Mouse (Mus musculus): ENCODE data around the gene Sez6l.

The Sez6l gene

DNA sequence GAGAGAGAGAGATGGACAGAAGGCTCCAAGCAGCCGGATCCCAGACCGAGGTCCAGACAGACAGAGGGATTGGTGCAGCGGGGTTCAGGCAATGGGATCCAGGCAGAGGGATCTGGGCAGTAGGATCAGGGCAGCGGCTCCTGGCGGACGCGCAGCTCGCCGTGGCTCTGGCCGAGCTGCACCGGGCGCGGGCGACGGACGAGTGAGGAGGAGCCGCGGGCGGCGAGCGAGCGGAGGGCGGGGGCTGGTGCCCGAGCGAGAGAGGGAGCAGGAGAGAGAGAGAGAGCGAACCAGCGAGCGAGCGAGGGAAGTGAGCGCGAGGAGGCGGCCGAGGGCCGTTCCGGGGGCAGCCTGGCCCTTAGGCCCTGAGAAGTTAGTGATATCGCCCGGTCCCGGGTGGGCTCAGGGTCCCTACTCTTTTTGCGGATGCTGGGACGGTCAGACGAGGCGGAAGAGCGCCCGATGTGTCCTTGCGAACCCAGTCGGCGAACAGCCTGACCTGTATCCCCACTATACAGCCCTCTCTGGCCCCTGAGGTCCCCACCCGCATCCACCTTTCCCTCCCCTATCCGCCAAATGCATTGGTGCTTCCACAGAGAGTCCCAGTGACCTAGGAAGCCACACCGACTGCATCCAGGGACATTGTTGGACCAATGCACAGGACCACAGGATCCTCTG lies at the start of gene Sez6l:
Gene Sez6l, minus strand, starts transcription at position 193 of the 678 bp plus-strand sequence.
- DNase-seq (ENCODE audit: low spot score), result peak; percentile 39

GRCm38 (mm10) chr5:112625555-112626160 lies 48.7 kb upstream of the Sez6l start:
- DNase-seq (ENCODE audit: low spot score), result no peak

DNA sequence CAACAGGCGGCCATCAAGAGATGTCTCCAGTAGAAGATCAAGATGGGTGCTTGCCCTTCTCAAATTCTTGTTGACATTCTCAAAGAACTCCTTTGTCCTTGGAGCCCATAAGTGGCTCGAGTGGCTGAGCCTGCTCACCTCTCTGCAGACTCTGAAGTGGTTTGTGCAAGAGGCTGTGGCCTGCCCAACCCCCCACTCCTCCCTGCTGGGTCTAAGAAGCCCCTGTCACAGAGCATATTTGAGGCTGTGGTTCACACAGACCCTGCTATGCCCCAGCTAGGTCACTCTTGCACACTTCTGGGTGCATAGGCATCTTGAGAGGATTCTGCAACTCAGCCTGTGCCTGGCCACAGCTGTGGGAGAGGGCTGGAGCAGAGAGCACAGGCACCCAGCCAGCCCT lies 46.0 kb upstream of the Sez6l start:
- DNase-seq (ENCODE audit: low spot score), result no peak

DNA sequence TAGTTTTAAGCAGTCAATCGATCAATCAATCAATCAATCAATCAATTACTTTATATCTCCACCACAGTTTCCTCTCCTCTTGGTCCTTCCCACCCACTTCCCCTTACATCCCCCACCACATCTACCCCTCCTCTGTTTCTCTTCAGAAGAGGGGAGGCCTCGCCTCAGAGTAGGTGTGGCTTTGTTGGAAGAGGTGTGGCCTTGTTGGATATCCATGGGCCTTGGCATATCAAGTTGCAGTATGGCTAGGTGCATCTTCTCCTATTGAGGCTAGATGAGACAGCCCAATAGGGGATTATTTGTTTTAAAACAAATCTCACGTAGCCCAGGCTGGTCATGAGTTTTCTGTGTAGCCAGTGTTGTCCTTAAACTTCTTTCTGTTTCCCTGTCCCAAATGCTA lies 43.3 kb upstream of the Sez6l start:
- no peak for DNase-seq (ENCODE audit: low spot score)

GRCm38 (mm10) chr5:112619344-112619743 lies 42.4 kb upstream of the Sez6l start:
- no peak for DNase-seq (ENCODE audit: low spot score)

- no peak for DNase-seq (ENCODE audit: low spot score)
Measured at GRCm38 (mm10) chr5:112617602-112618247, 40.7 kb upstream of the Sez6l start.

DNA sequence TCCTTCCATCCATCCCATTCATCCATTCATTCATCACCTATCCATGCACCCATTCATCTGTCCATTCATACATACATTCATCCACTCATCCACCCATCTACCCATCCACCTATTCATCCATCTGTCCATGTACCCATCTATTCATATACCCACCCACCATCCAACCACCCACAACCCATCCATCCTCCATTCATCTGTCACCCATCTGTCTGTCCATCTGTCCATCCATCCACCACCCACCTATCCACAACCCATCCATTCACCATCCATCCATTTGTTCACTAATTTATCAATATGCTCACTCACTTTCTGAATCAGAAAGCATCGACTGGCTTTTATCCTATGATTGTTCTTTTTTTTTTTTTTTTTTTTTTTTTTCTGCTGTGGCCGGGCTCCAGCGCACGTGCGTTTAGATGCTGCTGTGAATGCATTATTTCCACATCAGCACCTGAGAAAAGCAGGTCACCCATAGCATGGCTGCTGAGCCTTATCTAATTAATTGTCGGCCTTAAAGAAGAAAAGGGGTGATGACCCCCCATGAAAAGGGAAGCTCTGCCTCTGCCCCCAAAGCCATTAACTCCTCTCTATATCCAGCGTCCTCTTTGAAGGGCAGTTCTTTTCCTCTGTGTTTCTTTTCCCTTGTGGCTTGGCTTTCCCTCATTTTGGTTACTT lies 39.1 kb upstream of the Sez6l start:
- no peak for DNase-seq (ENCODE audit: low spot score)

DNA sequence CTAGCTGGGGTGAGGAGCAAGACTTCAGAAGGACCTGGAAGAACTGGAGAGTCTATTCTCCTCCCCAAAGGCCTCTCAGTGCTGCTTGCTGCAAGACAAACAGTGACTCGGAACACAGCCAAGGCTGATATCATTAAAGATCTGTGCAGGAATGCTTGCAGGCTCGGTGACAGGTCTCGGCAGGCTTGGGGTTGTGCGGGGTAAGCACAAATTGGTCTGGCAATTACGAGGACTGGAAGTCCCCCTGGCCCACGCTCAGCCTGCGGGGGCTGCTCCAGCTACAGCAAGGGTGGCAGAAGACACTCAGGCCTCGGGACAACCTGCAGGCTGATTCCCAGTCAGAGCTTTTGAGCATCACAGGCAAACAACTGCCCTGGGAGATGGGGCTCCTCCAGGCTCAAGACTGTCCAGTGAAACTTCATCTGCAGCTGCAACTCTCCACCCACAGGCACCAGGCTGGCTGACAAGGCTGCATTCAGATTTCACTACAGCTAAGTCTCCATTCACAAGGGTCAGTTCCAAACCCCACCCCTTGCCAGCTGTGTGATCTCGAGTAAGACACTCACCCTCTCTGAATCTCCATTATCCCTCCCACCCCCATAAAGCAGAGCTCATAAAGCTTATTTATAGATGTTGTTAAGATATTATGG lies 31.0 kb upstream of the Sez6l start:
- DNase-seq (ENCODE audit: low spot score), result no peak

GRCm38 (mm10) chr5:112607119-112607518 lies 30.1 kb upstream of the Sez6l start:
- DNase-seq (ENCODE audit: low spot score), result no peak

DNA sequence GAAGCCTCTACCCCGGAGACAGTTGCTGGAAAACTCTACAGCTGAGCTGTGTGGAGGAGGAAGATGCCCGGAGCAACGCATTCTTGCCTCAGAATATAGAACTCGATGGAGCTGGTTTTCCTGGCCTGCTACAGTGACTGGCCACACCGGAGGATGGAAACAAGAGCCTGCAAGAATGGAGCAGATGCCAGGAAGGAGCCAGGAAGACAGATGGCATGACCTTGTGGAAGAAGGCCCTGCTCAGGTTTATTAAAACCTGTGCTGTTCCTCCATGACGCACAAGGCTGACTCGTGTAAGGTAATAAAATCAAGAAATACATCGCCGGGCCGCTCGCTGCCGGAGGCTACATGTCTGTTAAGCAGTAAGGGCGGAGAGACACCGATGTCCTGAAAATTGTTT lies 28.4 kb upstream of the Sez6l start:
- no peak for DNase-seq (ENCODE audit: low spot score)

DNA sequence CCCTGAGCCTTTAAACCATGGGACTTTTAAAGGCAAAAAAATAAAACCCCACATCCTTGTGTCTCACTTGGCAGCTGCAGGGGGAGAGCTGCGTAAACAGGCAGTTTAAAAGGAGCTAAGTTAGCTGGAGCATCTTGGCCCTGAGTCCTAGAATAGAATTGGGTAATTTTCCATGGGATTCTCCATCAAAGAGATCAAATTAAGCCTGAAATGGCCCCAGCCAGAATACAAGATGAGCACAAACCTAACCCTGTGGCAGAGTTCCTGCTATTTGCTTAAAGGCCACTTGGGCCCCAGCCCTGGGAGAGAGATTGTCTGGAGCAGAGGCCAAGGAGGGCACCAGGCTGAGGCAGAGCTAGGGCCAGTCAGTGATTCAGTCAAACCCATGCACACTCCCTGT lies 27.3 kb upstream of the Sez6l start:
- no peak for DNase-seq (ENCODE audit: low spot score)

- no peak for DNase-seq (ENCODE audit: low spot score)
Measured at GRCm38 (mm10) chr5:112603594-112603993, 26.6 kb upstream of the Sez6l start.

GRCm38 (mm10) chr5:112600309-112600939 lies 23.4 kb upstream of the Sez6l start:
- DNase-seq (ENCODE audit: low spot score), result no peak

DNA sequence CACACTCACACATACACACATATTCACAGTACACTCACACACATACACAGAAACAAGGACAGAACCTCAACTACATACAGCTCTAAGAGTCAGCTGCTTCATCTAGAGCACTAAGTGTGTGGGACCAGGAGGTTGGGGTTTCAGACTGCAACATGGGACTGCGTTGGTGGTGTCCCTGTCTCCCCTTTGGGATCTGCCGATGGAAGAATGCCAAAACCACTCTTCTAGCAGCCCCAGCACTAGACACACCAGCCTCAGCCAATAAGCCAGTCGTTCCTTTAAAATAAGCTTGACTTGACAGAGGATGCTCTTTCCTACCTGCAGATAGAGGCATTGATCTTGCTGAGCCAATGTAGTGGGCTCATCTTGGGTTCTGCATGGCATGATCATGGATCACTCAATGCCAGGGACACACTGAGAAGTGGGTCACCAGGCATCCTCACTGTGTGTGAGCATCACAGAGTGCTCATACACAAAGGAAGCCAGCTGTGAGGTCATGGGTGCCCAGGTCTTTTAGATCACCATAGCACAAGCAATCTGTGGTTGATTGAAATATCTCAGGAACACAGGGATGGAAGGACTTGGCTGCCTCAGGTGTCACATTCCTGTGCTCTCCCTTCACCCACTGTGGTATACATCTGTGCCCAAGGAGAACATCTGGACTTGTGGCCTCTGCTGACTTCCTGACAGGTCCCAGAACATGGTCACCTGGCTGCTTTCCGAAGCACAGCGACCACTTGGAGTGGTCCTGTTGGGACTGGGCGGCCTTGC lies 22.7 kb upstream of the Sez6l start:
- no peak for DNase-seq (ENCODE audit: low spot score)

DNA sequence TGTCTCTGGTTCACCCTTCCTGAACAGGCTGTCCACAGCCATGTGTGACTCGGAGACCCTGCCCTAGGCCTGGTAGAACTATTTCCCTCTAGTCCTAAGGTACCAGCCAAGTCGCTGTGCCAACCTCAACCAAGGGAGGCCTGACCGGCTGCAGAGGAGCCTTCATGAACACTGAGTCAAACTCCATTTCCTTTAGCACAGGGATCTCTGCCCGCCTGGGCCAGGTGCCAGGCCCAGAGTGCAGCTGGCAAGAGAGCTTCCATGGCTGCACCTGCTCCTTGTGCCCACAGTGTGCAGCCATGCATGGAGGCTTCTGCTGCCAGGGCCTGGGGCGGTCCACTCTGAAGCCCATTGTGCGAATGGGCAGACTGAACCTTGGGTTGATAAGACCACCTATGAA lies 20.9 kb upstream of the Sez6l start:
- DNase-seq (ENCODE audit: low spot score), result peak; percentile 59

- DNase-seq (ENCODE audit: low spot score), result no peak
Measured at GRCm38 (mm10) chr5:112597307-112597706, 20.3 kb upstream of the Sez6l start.

- DNase-seq (ENCODE audit: low spot score), result no peak
Measured at GRCm38 (mm10) chr5:112596729-112597128, 19.7 kb upstream of the Sez6l start.

DNA sequence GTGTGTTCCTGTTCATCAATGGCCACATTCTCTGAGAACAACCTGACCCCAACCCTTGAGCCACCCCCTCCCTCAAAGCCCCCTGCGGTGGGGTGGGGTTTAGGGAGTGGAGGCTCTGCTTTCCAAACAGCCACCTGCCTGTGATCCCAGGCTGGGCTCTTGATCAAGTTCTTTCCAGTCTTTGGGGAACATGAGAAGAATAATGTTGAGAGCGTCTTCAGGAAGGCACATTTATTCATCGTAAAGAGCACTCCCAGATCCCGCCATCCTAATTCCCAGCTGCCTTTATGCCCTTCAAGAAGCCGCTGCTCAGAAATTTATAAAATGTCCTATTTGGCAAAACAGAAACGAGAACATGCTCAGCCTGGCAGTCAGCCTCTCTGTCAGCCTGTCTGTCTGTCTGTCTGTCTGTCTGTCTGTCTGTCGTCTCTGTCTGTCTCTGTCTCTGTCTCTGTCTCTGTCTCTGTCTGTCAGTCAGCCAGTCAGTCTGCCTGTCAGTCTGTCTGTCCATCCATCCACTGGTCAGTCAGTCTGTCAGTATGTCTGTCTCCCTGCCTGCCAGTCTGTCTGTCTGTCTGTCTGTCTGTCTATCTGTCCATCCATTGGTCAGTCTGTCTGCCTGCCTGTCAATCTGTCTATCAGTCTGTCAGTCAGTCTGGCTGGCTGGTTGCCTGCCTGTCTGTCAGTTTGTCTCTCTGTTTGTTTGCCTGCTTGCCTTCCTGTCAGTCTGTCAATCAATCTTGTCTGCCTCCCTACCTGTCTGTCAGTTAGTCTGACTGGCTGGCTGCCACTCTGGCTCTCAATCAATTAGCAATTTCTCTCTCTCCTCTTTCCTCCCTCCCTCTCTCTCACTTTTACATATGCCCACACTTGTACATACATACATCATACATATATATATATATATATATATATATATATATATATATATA lies 19.0 kb upstream of the Sez6l start:
- no peak for DNase-seq (ENCODE audit: low spot score)

GRCm38 (mm10) chr5:112591706-112592105 lies 14.7 kb upstream of the Sez6l start:
- DNase-seq (ENCODE audit: low spot score), result no peak

- no peak for DNase-seq (ENCODE audit: low spot score)
Measured at GRCm38 (mm10) chr5:112586071-112586470, 9.1 kb upstream of the Sez6l start.

Measured in ovary, postnatal 36 days (tissue).